Mouse (Mus musculus) bone marrow macrophage, adult 2 months (primary cell): ENCODE measurements around the gene Ly86. TPM values are rescaled to one million over a fixed set of nuclear protein-coding genes. Genes with fewer than 3 reads are reported as not detected.

Experiments
- H3K27ac ChIP-seq: 2 replicates; pipeline ENCODE4 v1.5.1; 2012; ENCODE audit warnings: low read depth, low read length; ENCODE audit not compliant: insufficient read depth
- H3K4me1 ChIP-seq: 2 replicates; pipeline ENCODE4 v1.6.1; 2012; ENCODE audit warnings: low read length; ENCODE audit not compliant: control insufficient read depth, insufficient read depth
- H3K4me3 ChIP-seq: 2 replicates; pipeline ENCODE4 v1.5.1; 2012; ENCODE audit warnings: mild to moderate bottlenecking, low read length, moderate library complexity; ENCODE audit not compliant: insufficient read depth
- CTCF ChIP-seq: IDR thresholded peaks from 2 replicates; pipeline ENCODE4 v1.5.1; 2012; ENCODE audit warnings: low read depth, mild to moderate bottlenecking, low read length, moderate library complexity
- POLR2A ChIP-seq: IDR thresholded peaks from 2 replicates; pipeline ENCODE4 v1.6.1; 2012; ENCODE audit warnings: mild to moderate bottlenecking, low read depth, low read length, borderline replicate concordance
- polyA plus RNA-seq: library from polyadenylated mRNA; stranded (reverse); fragments of >200 nt; gene quantifications from 2 replicates; pipeline ENCODE4 v1.2.4, GENCODE M21; 2012; ENCODE audit not compliant: missing spikeins, insufficient read depth, insufficient read length

The Ly86 gene
- polyA plus RNA-seq, result 613 and 643 TPM in 2 replicates

DNA sequence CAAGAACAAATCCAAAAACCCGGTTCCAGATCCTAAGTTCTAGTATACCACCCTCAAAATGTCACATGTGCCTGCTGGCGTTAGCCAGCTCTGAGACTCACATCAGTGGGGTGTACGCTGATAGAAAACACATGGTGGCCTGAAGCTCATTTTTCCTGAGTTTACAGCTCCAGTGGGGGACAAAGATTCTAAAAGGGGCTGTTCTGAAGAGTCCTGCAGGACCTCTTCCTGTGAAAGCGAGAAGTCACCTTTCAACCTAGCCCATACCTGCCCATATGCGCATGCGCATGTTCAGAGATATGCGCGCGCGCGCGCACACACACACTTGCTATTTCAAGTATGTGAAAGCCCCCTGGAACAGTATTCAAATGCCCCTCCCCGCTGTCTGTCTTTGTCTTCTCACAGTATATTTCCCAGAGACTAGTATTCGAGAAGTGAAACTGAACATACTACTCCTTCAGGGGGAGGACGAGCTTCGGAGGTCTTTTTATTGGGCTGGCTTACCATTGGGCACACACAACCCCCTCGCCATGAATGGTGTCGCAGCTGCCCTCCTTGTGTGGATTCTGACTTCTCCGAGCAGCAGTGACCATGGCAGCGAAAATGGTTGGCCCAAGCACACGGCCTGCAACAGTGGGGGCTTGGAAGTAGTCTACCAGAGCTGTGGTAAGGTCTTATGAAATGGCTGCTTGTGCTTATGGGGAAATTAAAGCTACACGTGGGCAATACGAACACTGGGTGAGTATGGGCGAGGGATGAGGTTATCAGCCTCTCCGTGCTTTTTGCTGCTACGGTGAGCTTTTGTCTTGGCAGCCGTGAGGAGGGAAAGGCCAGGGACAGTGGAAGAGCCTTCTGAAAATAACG lies at the start of gene Ly86:
Gene Ly86 (plus strand): TSS at position 300 of the 864 bp plus-strand sequence.
- Histone ChIP-seq H3K27ac (peak within 1 kb of the TSS; percentile 99), H3K4me3 (peak within 1 kb of the TSS; percentile 90), H3K4me1 (peaks cover 22% of the 10 kb centered on the region)
- TF ChIP-seq POLR2A (no peak), CTCF (no peak)

DNA sequence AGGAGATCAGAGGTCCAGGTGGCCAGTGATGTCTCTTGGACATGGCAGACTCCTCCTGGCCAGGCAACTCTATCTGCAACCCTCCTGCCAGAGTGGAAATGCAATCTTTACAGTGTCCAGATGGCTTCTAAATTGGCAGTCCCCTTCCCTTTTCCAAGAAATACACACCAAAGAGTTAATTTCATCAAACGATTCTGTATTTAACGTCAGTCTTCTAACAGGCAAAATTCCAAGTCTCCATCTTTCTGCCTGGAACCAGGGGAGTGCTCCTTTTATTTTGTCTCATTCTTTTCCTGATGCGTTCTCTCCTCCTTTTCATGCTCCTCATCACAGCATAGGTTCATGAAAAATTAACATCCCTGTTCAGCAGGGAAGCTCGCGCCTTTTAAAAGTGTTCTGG lies 47.1 kb upstream of the Ly86 start:
- no peak for TF ChIP-seq CTCF
- TF ChIP-seq POLR2A, result no peak
- H3K4me1 ChIP-seq, result peaks cover 13% of the 10 kb centered on the region
- H3K27ac ChIP-seq, result no peak overlapping the region
- H3K4me3 ChIP-seq, result no peak overlapping the region

DNA sequence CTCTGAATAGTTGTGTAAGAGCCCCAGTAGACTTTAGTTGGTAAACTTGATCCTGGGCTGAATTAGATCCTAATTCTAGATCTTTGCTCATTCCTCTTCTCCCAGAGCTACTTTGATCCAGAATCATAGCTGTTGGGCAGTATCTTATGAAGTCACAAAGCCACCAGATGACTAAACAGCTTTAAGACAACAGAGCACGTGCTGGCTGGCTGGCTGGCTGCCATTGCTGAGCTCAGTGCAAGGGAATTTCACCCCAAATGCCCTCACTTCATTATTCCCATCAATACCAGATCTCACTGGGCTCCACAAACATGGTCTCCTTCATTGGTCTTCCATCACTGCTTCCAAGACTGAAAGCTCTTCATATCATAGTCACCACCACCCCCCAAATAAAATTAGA lies 46.2 kb upstream of the Ly86 start:
- no peak for TF ChIP-seq POLR2A
- TF ChIP-seq CTCF, result no peak
- Histone ChIP-seq H3K4me1 (peaks cover 13% of the 10 kb centered on the region), H3K4me3 (no peak overlapping the region), H3K27ac (no peak overlapping the region)

DNA sequence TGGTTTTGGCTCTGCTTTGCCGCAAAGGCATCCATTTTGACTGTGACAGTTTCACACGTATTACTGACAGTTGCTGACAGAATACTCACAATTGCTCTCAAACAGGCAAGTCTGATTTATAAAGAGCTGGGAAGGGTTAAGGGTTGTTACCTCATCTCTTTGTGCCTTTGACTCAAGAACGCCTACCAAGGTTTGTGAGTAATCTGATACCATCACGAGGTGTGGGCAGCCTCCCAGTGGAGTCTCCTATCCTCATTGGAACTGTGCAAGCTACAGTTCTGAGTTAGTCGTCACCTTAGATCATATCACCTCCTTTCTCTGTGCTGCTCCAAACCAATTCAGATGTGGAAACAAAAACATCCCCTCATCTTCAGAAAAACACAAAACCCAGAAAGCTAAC lies 42.1 kb upstream of the Ly86 start:
- no peak for TF ChIP-seq CTCF
- TF ChIP-seq POLR2A, result no peak
- H3K4me3 ChIP-seq, result no peak overlapping the region
- H3K4me1 ChIP-seq, result peaks cover 22% of the 10 kb centered on the region
- no peak overlapping the region for H3K27ac ChIP-seq

DNA sequence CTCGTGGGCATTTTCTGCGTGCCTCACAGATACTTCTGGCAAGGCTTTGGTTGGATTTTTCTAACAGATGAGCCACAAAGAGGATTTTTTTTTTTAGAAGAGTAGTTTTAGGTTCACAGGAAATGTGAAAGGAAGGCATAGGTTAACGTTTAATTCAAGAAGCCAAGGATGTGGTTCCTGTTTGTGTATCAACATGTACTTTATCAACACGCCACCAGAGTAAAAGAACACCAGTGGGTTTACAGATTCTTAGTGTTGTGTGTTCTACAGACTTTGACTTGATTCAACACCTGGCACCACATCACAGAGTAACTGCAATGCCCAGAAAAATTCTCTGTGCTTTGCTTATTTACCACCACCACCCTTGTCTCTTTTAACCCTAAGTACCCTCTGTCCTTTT lies 37.0 kb upstream of the Ly86 start:
- TF ChIP-seq CTCF (no peak), POLR2A (no peak)
- Histone ChIP-seq H3K27ac (no peak overlapping the region), H3K4me1 (peaks cover 14% of the 10 kb centered on the region)

DNA sequence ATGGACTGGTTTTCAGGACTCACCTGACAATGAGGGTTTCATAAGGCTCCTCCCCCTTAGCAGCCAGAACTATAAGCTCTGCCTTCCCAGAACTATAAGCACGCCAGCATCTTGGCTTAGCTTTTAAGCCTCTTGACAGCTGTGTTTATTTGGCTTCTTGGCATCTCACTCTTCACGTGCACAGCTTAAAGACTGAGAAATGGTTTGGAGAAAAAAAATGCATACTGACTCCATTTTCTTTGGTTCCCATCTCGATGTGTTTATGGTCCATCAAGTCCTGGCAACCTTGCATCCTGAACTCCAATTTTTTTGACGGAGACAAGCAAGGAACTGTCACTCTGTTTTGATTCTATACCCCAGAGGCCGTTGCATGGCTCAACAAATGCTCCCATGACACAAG lies 35.7 kb upstream of the Ly86 start:
- no peak overlapping the region for H3K27ac ChIP-seq
- no peak for TF ChIP-seq POLR2A
- TF ChIP-seq CTCF, result no peak
- H3K4me3 ChIP-seq, result no peak overlapping the region
- peaks cover 14% of the 10 kb centered on the region for H3K4me1 ChIP-seq

More for the DNA sequence above, 37.0 kb upstream of the Ly86 start:
- no peak overlapping the region for H3K4me3 ChIP-seq

DNA sequence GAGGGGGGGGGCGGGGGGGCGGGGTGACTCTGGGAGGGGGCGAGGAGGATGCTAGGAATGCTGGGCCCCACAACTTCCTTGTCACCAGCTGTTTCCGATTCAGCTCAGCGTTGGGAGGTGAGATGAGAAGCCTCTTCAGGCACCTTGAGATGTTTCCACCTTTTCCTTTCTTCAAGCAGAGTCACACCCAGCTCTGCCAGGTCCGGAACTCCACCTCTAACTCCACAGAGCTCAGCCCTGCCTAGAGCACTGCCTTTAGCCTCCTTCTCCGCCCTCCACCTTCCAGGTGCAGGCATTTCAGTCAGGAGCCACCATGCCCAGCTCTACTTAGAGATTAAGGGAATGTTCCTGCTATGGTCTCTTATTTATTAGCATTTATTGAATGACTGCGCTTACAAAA lies 34.7 kb upstream of the Ly86 start:
- H3K4me3 ChIP-seq, result no peak overlapping the region
- peaks cover 12% of the 10 kb centered on the region for H3K4me1 ChIP-seq
- TF ChIP-seq POLR2A (no peak), CTCF (no peak)
- no peak overlapping the region for H3K27ac ChIP-seq

DNA sequence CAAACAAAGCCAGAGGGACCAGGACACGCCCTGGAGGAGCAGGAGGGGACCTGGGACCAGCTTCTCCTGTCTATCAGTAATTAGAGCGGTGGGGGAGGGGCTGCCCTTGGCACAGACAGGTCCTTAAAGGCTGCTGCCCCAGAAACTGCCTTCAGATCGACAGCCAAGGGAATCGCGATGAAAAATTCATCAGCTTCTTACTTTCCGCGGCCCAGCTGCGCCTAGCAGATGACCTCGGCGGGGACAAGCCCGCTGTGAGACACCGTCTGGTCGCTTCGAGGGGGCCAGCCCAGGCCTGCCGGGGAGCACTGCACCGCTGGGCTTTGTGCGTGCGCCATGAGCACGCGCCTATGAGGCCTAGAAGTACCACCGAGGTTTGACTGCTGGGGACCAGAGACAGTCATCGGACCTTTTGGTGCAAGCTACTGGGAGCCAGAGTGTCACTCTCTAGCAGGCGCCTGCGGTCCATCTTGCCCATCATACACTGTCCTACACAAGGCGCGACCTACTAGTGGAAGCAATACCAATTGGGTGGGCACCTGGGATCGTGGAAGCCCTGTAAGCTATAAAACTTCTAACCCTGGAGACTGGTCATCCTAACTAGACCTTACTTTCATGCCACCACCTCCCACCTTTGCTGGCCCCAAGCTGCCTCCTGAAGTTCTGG lies 33.3 kb upstream of the Ly86 start:
- Histone ChIP-seq H3K4me3 (no peak overlapping the region), H3K27ac (no peak overlapping the region), H3K4me1 (peaks cover 7% of the 10 kb centered on the region)
- TF ChIP-seq POLR2A, result no peak
- no peak for TF ChIP-seq CTCF

DNA sequence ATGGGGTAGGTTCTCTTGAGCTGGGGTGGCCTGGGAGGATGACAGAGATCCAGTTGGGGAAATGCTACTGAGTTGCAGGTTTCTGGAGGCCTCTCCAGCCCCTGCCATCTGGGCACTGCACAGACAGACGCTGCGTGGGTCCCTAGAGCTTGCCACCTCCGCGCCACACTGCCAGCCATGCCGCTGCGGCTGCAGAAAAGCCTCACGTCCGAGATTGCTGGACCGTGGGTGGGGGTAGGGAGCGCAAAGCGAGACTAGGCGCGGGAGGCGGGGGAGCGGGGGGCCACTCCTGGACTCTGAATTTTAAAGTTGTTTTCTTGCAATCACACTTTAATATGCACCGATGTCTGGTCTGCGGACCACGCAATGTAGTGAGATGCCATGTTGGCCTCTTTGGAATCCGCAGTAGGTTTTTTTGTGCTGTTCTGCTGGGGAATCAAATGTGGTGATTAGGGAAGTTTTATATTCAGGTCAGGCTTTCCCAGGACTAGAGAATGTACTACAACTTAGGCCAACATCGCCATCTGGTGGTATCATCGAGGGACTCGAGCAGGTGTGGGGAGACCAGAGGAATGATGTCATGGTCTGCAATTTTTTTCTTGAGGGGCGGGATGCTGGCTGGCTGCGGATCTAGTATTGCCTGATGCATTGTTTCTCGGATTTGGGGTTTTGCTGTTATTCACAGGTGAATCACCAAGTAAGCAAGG lies 32.6 kb upstream of the Ly86 start:
- H3K4me3 ChIP-seq, result no peak overlapping the region
- H3K4me1 ChIP-seq, result peaks cover 6% of the 10 kb centered on the region
- TF ChIP-seq CTCF, result peak; percentile 71
- no peak for TF ChIP-seq POLR2A
- no peak overlapping the region for H3K27ac ChIP-seq
